Mouse (Mus musculus): ENCODE results near the gene Gm20388. TPM values are rescaled to one million over a fixed set of nuclear protein-coding genes. Genes with fewer than 3 reads are reported as not detected.

Gene Gm20388
- total RNA-seq, 2 experiments from 2014 or later, result 2.2 to 7.6 TPM

DNA sequence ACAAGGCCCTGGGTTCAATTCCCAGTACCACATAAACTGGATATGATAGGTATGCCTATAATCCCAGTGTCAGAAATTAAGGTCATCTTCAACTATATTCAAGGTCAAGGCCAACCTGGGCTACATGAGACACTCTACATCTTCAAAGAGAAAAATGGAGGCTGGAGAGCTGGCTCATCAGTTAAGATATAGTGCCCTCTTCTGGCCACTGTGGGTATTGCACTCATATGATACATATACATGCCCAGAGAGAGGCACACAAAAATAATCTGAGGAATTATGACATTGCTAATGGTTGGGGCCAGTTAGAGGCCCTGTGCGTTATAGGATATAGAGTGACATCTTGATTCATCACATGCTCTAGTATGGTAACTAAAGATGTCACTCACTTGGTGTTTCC is 523.1 kb downstream of the Gm20388 start:
- no peak for DNase-seq (ENCODE audit: low spot score in 2 of 2)
- no peak overlapping the region for H3K4me3 ChIP-seq

GRCm38 (mm10) chr8:120435781-120436180 is 525.1 kb downstream of the Gm20388 start:
- H3K4me3 ChIP-seq, result no peak overlapping the region
- TF ChIP-seq CTCF (conservative IDR thresholded peaks at IDR 0.05), result no peak
- no peak overlapping the region for H3K27ac ChIP-seq
- no peak for DNase-seq (ENCODE audit: low spot score in 2 of 2)

More for the DNA sequence above, 523.1 kb downstream of the Gm20388 start:
- H3K27ac ChIP-seq, result no peak overlapping the region
- TF ChIP-seq CTCF (conservative IDR thresholded peaks at IDR 0.05), result peak; percentile 75

DNA sequence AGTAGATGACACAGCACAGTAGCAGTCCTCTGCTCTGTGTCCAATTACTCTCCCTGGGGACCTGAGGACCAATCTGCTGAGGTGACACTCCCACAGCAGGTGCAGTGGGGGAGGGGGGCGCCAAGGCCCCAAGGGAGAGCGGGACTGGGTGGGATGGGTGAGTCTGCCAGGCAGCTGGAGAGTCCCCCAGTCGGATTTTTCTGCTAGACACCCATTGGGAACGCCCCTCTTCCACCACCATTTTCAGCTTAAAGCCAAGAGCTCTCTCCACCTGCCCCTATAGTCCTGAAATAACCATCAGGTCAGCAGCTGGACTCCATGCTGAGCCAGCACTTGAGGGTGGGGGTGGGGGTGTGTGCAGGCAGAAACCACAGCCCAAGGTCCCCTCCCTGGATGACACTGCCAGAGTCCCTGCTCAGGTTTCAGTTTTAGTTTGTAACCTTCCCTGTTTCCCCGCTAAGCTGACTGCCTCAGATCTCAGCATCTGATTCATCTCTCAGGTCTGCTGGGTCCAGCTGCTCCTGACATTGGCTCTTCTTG is 525.9 kb downstream of the Gm20388 start:
- no peak for TF ChIP-seq CTCF (conservative IDR thresholded peaks at IDR 0.05)
- Histone ChIP-seq H3K27ac (peak overlapping the region; percentile 93; the same call in 1 of the 2 replicates), H3K4me3 (no peak overlapping the region)
- DNase-seq (ENCODE audit: low spot score in 2 of 2), result no peak

DNA sequence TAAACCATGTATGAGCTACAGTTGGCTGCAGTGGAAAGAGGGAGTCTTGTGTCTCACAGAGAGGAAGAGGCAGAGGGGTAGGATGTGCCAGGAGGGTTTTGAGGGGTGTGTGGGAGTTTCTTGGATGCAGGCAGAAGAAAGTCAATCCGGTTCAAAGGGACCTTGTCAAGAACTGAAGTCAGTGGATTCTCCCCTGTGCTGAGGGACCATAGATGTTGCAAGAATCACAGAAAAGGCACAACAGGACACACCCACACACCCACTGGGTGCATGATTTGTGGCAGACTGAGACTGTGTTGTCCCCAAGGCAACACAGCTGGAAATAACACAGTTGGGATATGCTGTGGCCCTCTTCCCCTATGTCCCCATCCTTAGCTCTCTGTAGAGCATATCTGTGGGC is 526.6 kb downstream of the Gm20388 start:
- peak overlapping the region; percentile 93 for H3K27ac ChIP-seq
- TF ChIP-seq CTCF (conservative IDR thresholded peaks at IDR 0.05), result no peak
- no peak for DNase-seq (ENCODE audit: low spot score in 2 of 2)
- H3K4me3 ChIP-seq, result no peak overlapping the region

DNA sequence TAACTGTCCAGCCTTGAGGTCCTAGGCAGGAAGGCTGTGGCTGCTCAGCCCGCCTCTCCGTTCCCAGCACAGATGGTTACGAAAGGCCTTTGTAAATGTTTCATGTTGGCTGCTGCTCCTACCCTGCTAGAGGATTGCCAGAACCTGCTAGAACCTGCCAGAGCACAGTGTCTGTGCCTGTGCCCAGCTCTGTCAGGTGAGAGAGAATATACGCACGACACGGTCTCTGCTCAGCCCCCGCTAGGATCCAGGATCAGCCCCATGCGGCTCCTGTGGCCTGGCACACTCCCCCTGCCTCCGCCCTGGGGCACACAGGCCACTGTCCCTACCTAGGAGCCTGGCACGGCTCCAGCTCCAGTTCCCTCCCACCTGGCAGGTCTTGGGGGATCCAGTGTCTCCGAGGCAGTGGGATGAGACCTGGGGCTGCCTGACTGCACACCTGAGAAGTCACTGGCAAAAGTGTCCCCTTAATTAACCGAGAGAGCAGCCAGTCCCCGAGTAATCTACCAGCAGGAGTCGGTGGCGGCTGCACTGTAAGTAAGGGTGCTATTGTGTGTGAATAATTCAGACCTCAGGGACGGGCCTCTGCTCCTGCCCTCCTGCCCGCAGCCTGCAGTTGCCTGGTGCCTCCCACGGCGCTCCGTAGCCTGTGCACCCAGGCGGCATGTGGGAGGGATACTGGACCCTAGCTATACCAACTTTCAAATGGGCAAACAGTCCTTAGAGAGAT is 527.2 kb downstream of the Gm20388 start:
- peak; percentile 34 for TF ChIP-seq CTCF (conservative IDR thresholded peaks at IDR 0.05)
- DNase-seq (ENCODE audit: low spot score in 2 of 2), result peak in 1 of 2 experiments; percentile 50

DNA sequence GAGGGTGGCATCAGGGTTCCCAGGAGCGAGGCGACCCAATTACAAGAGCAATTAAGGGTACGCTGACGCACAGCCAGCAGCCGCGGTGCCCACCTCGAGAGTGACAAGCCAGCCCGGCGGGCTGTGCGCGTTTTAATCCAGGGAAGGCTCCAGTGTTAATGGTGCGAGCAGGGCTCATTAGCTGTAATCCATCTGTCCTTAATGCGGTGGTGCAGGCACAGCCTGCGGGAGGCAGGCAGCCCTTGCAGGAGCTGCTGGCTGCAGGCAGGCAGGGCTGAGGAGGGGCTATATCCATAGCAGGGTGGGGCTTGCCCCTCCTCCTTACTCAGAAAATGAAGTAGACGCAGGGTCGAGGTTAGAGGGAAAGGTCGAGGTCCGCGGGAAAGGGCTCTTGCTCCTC is 528.7 kb downstream of the Gm20388 start:
- no peak for TF ChIP-seq CTCF (conservative IDR thresholded peaks at IDR 0.05)
- peak; percentile 55 to 63 for DNase-seq (ENCODE audit: low spot score in 2 of 2)
- Histone ChIP-seq H3K4me3 (no peak overlapping the region), H3K27ac (peak overlapping the region; percentile 93)

More for the DNA sequence above, 527.2 kb downstream of the Gm20388 start:
- Histone ChIP-seq H3K4me3 (no peak overlapping the region), H3K27ac (peak overlapping the region; percentile 93)

DNA sequence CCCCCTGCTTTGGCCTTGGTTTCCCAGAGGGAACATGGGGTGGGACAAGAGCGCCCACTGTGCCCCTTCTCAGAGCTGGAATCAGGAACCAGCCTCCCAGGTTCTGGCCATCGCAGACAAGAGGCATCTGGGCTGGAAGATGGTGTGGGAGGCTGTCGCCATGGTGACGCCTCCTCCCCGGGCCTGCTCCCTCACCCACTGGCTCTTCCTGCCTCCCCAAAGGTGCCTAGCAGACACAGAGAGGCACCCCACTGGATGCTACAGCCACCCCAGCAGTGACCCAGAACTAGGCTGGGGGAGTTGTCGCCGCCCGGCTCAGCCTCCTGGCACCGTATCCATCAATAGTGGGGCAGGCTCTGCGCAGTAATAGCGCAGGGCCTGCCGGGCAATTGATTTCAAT is 530.1 kb downstream of the Gm20388 start:
- peak; percentile 51 to 67 for DNase-seq (ENCODE audit: low spot score in 2 of 2)
- Histone ChIP-seq H3K4me3 (no peak overlapping the region), H3K27ac (peak overlapping the region; percentile 93)
- no peak for TF ChIP-seq CTCF (conservative IDR thresholded peaks at IDR 0.05)

DNA sequence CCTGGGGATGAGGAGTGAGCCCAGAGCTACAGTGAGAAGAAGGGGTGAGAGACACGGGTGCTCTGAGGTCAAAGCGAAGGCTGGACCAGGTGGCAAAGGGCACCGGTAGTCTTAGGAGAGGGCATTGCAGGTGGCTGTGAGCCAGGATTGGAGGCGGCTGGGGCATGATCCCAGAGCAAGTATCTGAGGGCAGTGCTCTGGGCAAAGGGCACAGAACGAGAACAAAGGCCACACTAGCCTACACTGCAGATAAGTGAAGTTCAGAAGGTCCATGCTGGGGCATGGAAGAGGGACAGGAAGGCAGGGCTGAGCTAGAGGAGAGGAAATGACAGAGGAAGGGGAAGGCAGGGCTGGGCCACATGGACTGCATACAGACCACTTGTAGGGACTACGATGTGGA is 531.0 kb downstream of the Gm20388 start:
- Histone ChIP-seq H3K27ac (peak overlapping the region; percentile 93), H3K4me3 (no peak overlapping the region)
- no peak for TF ChIP-seq CTCF (conservative IDR thresholded peaks at IDR 0.05)
- no peak for DNase-seq (ENCODE audit: low spot score in 2 of 2)

DNA sequence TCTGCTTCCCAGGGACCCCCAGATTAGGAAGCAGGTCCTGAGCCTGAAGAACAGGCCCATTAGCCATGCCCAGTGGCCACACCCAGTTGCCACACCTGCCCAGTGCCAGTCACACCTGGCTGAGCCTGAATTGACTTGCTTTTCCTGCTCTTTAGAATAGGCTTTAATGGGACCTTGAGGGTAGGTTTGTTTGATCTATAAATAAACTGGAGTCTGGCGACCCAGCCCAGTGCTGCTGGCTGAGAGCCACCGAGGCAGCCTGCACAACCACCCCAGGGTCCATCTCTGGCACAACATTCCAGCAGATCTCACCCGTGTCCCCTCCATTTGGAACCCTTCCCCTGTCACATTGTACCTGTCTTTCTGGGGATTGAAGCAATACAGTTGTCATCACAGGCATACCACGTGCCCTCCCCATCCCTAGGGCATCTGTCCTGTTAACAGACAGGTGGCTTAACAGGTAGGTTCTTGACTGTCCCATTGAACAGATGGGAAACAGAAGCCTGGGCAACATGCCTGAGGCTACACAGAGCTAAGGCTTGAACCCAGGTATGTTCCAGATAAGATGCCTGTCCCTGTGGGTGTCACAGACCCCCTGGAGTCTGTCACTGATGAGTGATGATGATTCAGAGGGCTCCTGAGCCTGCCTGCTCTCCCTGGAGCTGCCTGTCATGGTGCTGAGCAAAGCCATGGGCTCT is 531.8 kb downstream of the Gm20388 start:
- TF ChIP-seq CTCF (conservative IDR thresholded peaks at IDR 0.05), result no peak
- DNase-seq (ENCODE audit: low spot score in 2 of 2), result no peak
- peak overlapping the region; percentile 93 for H3K27ac ChIP-seq
- no peak overlapping the region for H3K4me3 ChIP-seq

DNA sequence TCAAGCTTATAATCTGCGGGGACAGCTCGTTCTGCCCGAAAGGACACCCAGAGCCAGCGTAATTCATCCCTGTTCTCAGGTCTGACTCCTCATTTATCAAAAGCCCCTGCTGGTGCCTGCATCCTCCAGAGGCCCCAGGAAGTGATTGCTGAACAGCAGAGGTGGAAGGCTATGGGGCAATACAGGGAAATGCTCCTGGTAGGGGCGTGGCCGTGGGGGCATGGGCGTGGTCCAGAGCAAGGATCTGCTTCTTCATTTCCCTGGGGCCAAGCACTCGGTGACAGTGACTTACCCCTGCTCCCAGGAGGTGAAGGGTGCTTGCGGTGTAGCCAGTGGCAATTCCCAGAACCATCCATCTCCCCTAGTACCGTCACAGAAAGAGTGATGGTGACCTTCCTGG is 534.6 kb downstream of the Gm20388 start:
- H3K4me3 ChIP-seq, result no peak overlapping the region
- TF ChIP-seq CTCF (conservative IDR thresholded peaks at IDR 0.05), result no peak
- H3K27ac ChIP-seq, result no peak overlapping the region
- no peak for DNase-seq (ENCODE audit: low spot score in 2 of 2)

DNA sequence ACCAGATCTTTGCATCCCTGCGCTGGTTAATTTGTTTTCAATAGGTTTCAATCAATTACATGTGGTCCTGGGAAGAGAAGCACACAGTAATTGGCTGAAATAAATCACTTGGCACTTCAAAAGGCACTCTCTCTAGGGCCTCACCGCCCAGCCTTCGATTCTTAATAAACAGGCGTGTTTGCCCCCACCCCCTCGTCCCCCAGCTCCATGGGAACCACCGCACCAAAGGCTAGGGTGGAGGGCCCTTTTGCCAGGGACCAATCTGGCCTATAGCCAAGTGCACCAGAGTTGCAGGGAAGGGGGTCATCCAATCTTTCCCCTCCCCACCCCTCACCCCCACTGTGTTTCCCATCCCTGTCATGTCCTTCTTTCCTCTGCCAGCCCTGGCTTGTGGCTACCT is 537.5 kb downstream of the Gm20388 start:
- H3K4me3 ChIP-seq, result no peak overlapping the region
- DNase-seq (ENCODE audit: low spot score in 2 of 2), result no peak
- no peak for TF ChIP-seq CTCF (conservative IDR thresholded peaks at IDR 0.05)
- peak overlapping the region; percentile 88 for H3K27ac ChIP-seq

DNA sequence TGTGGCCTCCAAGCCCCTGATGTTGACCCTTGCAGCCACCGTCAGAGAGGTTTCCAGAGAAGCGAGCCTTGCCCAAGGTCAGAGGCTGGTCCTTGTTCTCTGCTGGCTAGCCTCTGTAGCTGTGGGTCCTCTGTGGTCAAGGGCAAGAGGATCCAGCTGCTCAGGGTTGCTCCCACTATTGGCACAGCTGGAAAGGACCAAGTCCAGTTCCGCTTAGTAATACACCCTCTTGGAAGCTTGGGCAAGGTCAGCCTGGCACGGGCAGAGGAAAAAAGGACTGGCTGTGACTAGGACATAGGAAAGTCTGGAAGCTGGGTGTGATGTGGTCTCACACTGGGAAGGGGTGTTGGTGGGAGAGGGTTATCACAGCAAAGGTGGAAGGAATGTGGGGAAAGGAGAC is 538.5 kb downstream of the Gm20388 start:
- no peak for TF ChIP-seq CTCF (conservative IDR thresholded peaks at IDR 0.05)
- Histone ChIP-seq H3K27ac (peak overlapping the region; percentile 88), H3K4me3 (no peak overlapping the region)
- no peak for DNase-seq (ENCODE audit: low spot score in 2 of 2)

- Histone ChIP-seq H3K4me3 (no peak overlapping the region; the same call in 1 of the 2 replicates), H3K27ac (peak overlapping the region; percentile 88)
- no peak for TF ChIP-seq CTCF (conservative IDR thresholded peaks at IDR 0.05)
- peak; percentile 71 to 73 for DNase-seq (ENCODE audit: low spot score in 2 of 2)
These were observed 539.0 kb downstream of the Gm20388 start for GRCm38 (mm10) chr8:120449608-120450031.
